Mouse (Mus musculus): ENCODE results near the gene Prf1. TPM values are rescaled to one million over a fixed set of nuclear protein-coding genes. Genes with fewer than 3 reads are reported as not detected.

The Prf1 gene
- total RNA-seq (2021) (under 1 TPM; 0.23 to 0.32 TPM), polyA plus RNA-seq (2012; rRNA removed) (0.12 and 1.3 TPM in 2 replicates)
- long read RNA-seq = 0 reads

- H3K4me3 ChIP-seq = no peak within 1 kb of the TSS
- H3K79me2 ChIP-seq (replicated peaks; ENCODE audit: control insufficient read depth, insufficient read depth, low read length) = no peaks in the 10 kb centered on the region
- H3K4me1 ChIP-seq (ENCODE audit: control insufficient read depth, insufficient read depth, low read length) = no peaks in the 10 kb centered on the region
- H3K27me3 ChIP-seq (ENCODE audit: control insufficient read depth, insufficient read depth, low read length) = no peaks in the 10 kb centered on the region
- TF ChIP-seq POLR2A (IDR thresholded peaks at IDR 0.05; ENCODE audit: insufficient read depth, low read depth, low read length) (no peak), EP300 (IDR thresholded peaks at IDR 0.05; ENCODE audit: insufficient read depth, low read depth, low read length) (no peak), CTCF (IDR thresholded peaks at IDR 0.05) (no peak)
- no peak within 1 kb of the TSS for H3K9ac ChIP-seq (ENCODE audit: low read depth, low read length)
- intact Hi-C loops (cut with DNase I) = no loop called here
- whole genome bisulfite sequencing = 53% methylated on average over 7 of the region's 7 CpGs
- DNase-seq = no peak
- H3K27ac ChIP-seq = no peak within 1 kb of the TSS
- no peaks in the 10 kb centered on the region for H3K36me3 ChIP-seq (ENCODE audit: control insufficient read depth, insufficient read depth, low read length)
Observed at GRCm38 (mm10) chr10:61297477-61297876, at the start of gene Prf1. Gene Prf1 (plus strand): TSS chr10:61297833.

- intact Hi-C loops (cut with DNase I) = no loop called here
- WGBS = 80% methylated on average over 13 of the region's 13 CpGs
Observed at GRCm38 (mm10) chr10:61248596-61249114, 49.0 kb upstream of the Prf1 start.

GRCm38 (mm10) chr10:61249951-61250350 lies 47.7 kb upstream of the Prf1 start:
- WGBS = 81% methylated on average over 2 of the region's 2 CpGs

More at GRCm38 (mm10) chr10:61248596-61249114, 49.0 kb upstream of the Prf1 start:
- Histone ChIP-seq H3K36me3 (ENCODE audit: control insufficient read depth, insufficient read depth, low read length) (no peaks in the 10 kb centered on the region), H3K27me3 (ENCODE audit: control insufficient read depth, insufficient read depth, low read length) (no peaks in the 10 kb centered on the region), H3K9ac (ENCODE audit: low read depth, low read length) (no peak overlapping the region), H3K27ac (no peak overlapping the region), H3K79me2 (replicated peaks; ENCODE audit: control insufficient read depth, insufficient read depth, low read length) (no peaks in the 10 kb centered on the region), H3K4me3 (no peak overlapping the region), H3K4me1 (ENCODE audit: control insufficient read depth, insufficient read depth, low read length) (no peaks in the 10 kb centered on the region)
- no peak for DNase-seq
- no peak for TF ChIP-seq POLR2A (IDR thresholded peaks at IDR 0.05; ENCODE audit: insufficient read depth, low read depth, low read length)

DNA sequence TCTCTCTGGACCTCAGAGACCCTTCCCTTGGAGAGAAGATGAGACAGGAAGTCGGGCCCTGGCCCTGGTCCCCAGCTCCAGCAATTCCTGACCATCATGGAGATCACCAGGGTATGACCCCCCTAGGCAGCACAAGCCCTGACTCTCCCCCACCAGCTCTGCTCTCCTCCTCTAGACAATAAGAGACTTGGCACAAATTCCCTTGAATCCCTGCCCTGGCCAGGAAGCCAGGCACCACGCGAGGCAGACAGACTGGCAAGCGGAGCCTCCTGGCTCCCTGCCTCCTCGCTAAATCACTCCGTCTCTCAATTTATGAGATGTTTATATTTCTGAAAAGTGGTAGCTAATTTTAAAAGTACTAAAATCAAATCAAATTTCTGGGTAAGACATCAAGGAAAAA lies 42.9 kb upstream of the Prf1 start:
- no peaks in the 10 kb centered on the region for H3K4me1 ChIP-seq (ENCODE audit: control insufficient read depth, insufficient read depth, low read length)
- DNase-seq = peak; percentile 46 to 59
- WGBS = 38% methylated on average over 6 of the region's 6 CpGs
- H3K27me3 ChIP-seq (ENCODE audit: control insufficient read depth, insufficient read depth, low read length) = no peaks in the 10 kb centered on the region
- TF ChIP-seq POLR2A (IDR thresholded peaks at IDR 0.05; ENCODE audit: insufficient read depth, low read depth, low read length) = no peak
- TF ChIP-seq CTCF (IDR thresholded peaks at IDR 0.05) = no peak
- TF ChIP-seq EP300 (IDR thresholded peaks at IDR 0.05; ENCODE audit: insufficient read depth, low read depth, low read length) = no peak
- H3K27ac ChIP-seq = no peak overlapping the region
- no peaks in the 10 kb centered on the region for H3K36me3 ChIP-seq (ENCODE audit: control insufficient read depth, insufficient read depth, low read length)
- no peak overlapping the region for H3K9ac ChIP-seq (ENCODE audit: low read depth, low read length)
- intact Hi-C loops (cut with DNase I) = no loop called here
- no peak overlapping the region for H3K4me3 ChIP-seq
- H3K79me2 ChIP-seq (replicated peaks; ENCODE audit: control insufficient read depth, insufficient read depth, low read length) = no peaks in the 10 kb centered on the region

More at GRCm38 (mm10) chr10:61249951-61250350, 47.7 kb upstream of the Prf1 start:
- intact Hi-C loops (cut with DNase I) = no loop called here
- no peak for TF ChIP-seq CTCF (IDR thresholded peaks at IDR 0.05)
- TF ChIP-seq POLR2A (IDR thresholded peaks at IDR 0.05; ENCODE audit: insufficient read depth, low read depth, low read length) = no peak
- TF ChIP-seq EP300 (IDR thresholded peaks at IDR 0.05; ENCODE audit: insufficient read depth, low read depth, low read length) = no peak
- no peak overlapping the region for H3K9ac ChIP-seq (ENCODE audit: low read depth, low read length)
- H3K27ac ChIP-seq = no peak overlapping the region
- no peaks in the 10 kb centered on the region for H3K36me3 ChIP-seq (ENCODE audit: control insufficient read depth, insufficient read depth, low read length)
- no peaks in the 10 kb centered on the region for H3K79me2 ChIP-seq (replicated peaks; ENCODE audit: control insufficient read depth, insufficient read depth, low read length)
- no peak overlapping the region for H3K4me3 ChIP-seq
- DNase-seq = no peak
- H3K27me3 ChIP-seq (ENCODE audit: control insufficient read depth, insufficient read depth, low read length) = no peaks in the 10 kb centered on the region
- H3K4me1 ChIP-seq (ENCODE audit: control insufficient read depth, insufficient read depth, low read length) = no peaks in the 10 kb centered on the region

- no peak for TF ChIP-seq CTCF (IDR thresholded peaks at IDR 0.05)
- no peak for TF ChIP-seq POLR2A (IDR thresholded peaks at IDR 0.05; ENCODE audit: insufficient read depth, low read depth, low read length)
- TF ChIP-seq EP300 (IDR thresholded peaks at IDR 0.05; ENCODE audit: insufficient read depth, low read depth, low read length) = no peak
- H3K4me1 ChIP-seq (ENCODE audit: control insufficient read depth, insufficient read depth, low read length) = no peaks in the 10 kb centered on the region
- intact Hi-C loops (cut with DNase I) = no loop called here
- DNase-seq = no peak
- no peaks in the 10 kb centered on the region for H3K79me2 ChIP-seq (replicated peaks; ENCODE audit: control insufficient read depth, insufficient read depth, low read length)
- H3K27me3 ChIP-seq (ENCODE audit: control insufficient read depth, insufficient read depth, low read length) = no peaks in the 10 kb centered on the region
- H3K36me3 ChIP-seq (ENCODE audit: control insufficient read depth, insufficient read depth, low read length) = no peaks in the 10 kb centered on the region
- H3K27ac ChIP-seq = no peak overlapping the region
- H3K4me3 ChIP-seq = no peak overlapping the region
- WGBS = 76% methylated on average over 8 of the region's 8 CpGs
- no peak overlapping the region for H3K9ac ChIP-seq (ENCODE audit: low read depth, low read length)
Observed at GRCm38 (mm10) chr10:61255190-61255589, 42.4 kb upstream of the Prf1 start.

DNA sequence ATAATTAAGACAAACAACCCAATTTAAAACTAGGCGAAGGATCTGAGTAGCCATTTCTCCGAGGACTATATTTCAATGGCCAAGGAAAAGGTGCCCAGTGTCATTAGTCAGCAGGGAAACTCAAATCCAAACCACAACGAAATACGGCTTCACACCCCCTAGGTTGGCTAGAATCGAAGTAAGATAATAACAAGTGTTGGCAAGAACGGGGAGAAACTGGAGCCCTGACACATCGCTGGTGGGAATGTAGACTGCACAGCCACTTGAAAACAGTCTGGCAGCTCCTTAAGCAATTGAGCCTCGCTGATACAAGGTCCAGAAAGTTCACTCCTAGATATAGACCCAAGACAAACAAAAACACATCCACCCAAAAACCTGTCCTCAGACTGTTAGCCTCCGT lies 41.0 kb upstream of the Prf1 start:
- no peak for TF ChIP-seq EP300 (IDR thresholded peaks at IDR 0.05; ENCODE audit: insufficient read depth, low read depth, low read length)
- TF ChIP-seq CTCF (IDR thresholded peaks at IDR 0.05) = no peak
- no peak for TF ChIP-seq POLR2A (IDR thresholded peaks at IDR 0.05; ENCODE audit: insufficient read depth, low read depth, low read length)
- Histone ChIP-seq H3K9ac (ENCODE audit: low read depth, low read length) (no peak overlapping the region), H3K79me2 (replicated peaks; ENCODE audit: control insufficient read depth, insufficient read depth, low read length) (no peaks in the 10 kb centered on the region), H3K4me1 (ENCODE audit: control insufficient read depth, insufficient read depth, low read length) (no peaks in the 10 kb centered on the region), H3K27ac (no peak overlapping the region), H3K27me3 (ENCODE audit: control insufficient read depth, insufficient read depth, low read length) (no peaks in the 10 kb centered on the region; the same call in 1 of the 2 replicates), H3K36me3 (ENCODE audit: control insufficient read depth, insufficient read depth, low read length) (no peaks in the 10 kb centered on the region), H3K4me3 (no peak overlapping the region)
- 77% methylated on average over 9 of the region's 9 CpGs for WGBS
- DNase-seq = no peak
- intact Hi-C loops (cut with DNase I) = no loop called here

Data from heart, adult 2 months (tissue).